Mouse (Mus musculus) brain, embryonic 14.5 days (tissue): ENCODE measurements around the gene 2810021J22Rik. TPM values are rescaled to one million over a fixed set of nuclear protein-coding genes. Genes with fewer than 3 reads are reported as not detected.

Experiments
- DNase-seq: peaks from one replicate; pipeline ENCODE4 v3.0.0-alpha.2; 2011; ENCODE audit warnings: low read depth
- CTCF ChIP-seq: fragments of 200-500 bp; IDR thresholded peaks from 2 replicates; pipeline ENCODE4 v1.5.1; 2012; ENCODE audit warnings: inconsistent platforms, mild to moderate bottlenecking, moderate library complexity, borderline replicate concordance; ENCODE audit not compliant: insufficient read depth, insufficient read length; ENCODE audit errors: extremely low read depth
- POLR2A ChIP-seq: fragments of 200-500 bp; IDR thresholded peaks from 2 replicates; pipeline ENCODE4 v1.6.1; 2012; ENCODE audit warnings: mild to moderate bottlenecking, inconsistent platforms, borderline replicate concordance; ENCODE audit not compliant: poor library complexity, insufficient read depth, insufficient read length, severe bottlenecking; ENCODE audit errors: extremely low read depth
- polyA plus RNA-seq: library from polyadenylated mRNA; depleted of rRNA; stranded (reverse); fragments of >200 nt; gene quantifications from 2 replicates; pipeline ENCODE4 v1.2.3, GENCODE M21; 2012; rRNA removed

The 2810021J22Rik gene
- polyA plus RNA-seq, 1 experiment = 10.0 TPM

DNA sequence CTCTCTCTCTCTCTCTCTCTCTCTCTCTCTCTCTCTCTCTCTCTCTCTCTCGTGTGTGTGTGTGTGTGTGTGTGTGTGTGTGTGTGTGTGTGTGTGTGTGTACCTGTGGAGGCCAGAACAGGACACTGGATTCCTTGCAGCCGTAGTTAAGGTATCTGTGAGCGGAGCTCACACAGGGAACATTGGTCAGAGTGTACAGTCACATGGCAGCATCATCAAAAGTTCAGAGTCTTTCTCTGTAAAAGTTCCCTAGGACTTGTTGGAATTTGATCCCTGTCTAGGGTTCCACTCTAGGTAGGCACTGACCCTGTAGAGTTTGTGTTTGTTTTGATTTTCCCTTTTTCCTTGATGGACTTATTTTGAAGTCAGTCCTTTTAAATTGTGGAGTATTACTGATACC, 59.6 kb downstream of the 2810021J22Rik start:
- TF ChIP-seq CTCF = no peak
- TF ChIP-seq POLR2A = no peak
- DNase-seq = no peak

DNA sequence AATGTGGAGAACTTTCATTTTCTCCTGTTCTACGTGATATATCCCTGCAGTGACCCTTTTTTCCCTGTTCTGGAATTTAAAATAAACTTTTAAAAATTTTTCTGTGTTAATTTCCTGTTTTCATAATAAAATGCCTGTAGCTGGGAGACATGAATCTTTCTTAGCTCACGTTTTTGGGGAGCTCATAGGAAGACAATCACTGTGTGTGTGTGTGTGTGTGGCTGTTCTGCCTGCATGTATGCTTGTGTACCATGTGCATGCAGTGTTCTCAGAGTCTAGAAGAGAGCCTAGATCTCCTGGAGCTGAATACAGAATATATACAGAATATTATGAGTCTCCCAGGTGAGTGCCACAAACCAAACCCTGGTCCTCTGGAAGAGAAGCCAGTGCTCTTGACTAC, 60.0 kb downstream of the 2810021J22Rik start:
- TF ChIP-seq CTCF = no peak
- TF ChIP-seq POLR2A = no peak
- no peak for DNase-seq

GRCm38 (mm10) chr11:58927790-58928651, 61.0 kb downstream of the 2810021J22Rik start:
- peak; percentile 82 for DNase-seq
- TF ChIP-seq CTCF (peak; percentile 84), POLR2A (no peak)

DNA sequence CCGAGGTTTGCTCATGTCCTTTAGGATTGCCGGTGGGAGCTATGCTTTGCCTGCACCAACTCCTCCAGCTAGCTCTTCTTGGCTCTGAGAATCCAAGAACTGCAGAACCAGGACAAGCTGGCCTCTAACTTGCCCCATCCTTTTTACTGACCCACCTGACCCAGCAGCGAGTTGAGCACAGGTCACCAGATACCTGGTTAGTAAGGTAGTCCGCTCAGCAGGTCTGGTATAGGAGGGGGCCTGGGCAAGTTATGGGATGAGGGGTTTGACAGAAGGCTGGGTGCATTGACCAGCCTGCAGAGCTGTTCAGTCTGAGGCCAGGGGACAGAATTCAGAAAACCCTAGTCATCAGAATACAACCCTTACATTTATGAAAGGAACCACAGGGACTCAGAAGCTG, 62.0 kb downstream of the 2810021J22Rik start:
- TF ChIP-seq POLR2A (no peak), CTCF (no peak)

GRCm38 (mm10) chr11:58929641-58930040, 62.6 kb downstream of the 2810021J22Rik start:
- no peak for DNase-seq
- TF ChIP-seq POLR2A (no peak), CTCF (no peak)

More for the DNA sequence above, 62.0 kb downstream of the 2810021J22Rik start:
- no peak for DNase-seq

DNA sequence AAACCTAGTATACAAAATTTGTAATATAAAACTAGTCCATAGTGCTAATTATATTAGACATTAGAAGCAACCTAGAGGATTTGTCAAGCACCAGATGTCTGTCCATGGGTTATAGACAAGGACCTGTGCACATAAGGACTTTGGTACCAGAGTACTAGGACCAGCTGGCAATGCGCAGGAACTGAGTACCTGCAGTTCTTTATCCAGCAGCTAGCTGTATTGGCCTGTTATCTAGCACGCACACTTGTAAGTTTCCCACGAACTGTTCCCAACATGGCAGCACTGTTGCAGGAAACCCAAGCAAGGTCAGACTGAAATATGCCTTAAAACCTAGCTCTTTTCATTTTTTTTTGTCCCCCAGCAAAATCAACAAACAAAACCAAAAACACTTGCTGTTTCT, 63.2 kb downstream of the 2810021J22Rik start:
- no peak for TF ChIP-seq CTCF
- no peak for TF ChIP-seq POLR2A
- DNase-seq = no peak

GRCm38 (mm10) chr11:58931576-58931975, 64.6 kb downstream of the 2810021J22Rik start:
- DNase-seq = no peak
- TF ChIP-seq POLR2A (no peak), CTCF (peak; percentile 18; the same call in 1 of the 2 replicates)

Other genes starting within 250 kb of the 2810021J22Rik start
- not detected in 2 replicates for gene Olfr323, start 236.7 kb upstream of the 2810021J22Rik start, polyA plus RNA-seq
- gene Trim58, start 226.8 kb upstream of the 2810021J22Rik start, polyA plus RNA-seq = 0.11 TPM in 1 of 2 replicates, not detected in the other
- gene Olfr322, start 208.4 kb upstream of the 2810021J22Rik start, polyA plus RNA-seq = not detected in 2 replicates
- gene Olfr320, start 186.1 kb upstream of the 2810021J22Rik start, polyA plus RNA-seq = not detected in 2 replicates
- 0.10 TPM in 1 of 2 replicates, not detected in the other for gene Olfr319, start 168.1 kb upstream of the 2810021J22Rik start, polyA plus RNA-seq
- not detected in 2 replicates for gene Olfr318, start 143.2 kb upstream of the 2810021J22Rik start, polyA plus RNA-seq
- 0.20 and 0.27 TPM in 2 replicates for gene Olfr317, start 128.0 kb upstream of the 2810021J22Rik start, polyA plus RNA-seq
- not detected in 2 replicates for gene Olfr316, start 114.5 kb upstream of the 2810021J22Rik start, polyA plus RNA-seq
- gene Olfr315, start 94.0 kb upstream of the 2810021J22Rik start, polyA plus RNA-seq = not detected in 2 replicates
- gene Olfr314, start 84.3 kb upstream of the 2810021J22Rik start, polyA plus RNA-seq = not detected in 2 replicates
- gene Fam183b, start 65.3 kb upstream of the 2810021J22Rik start, polyA plus RNA-seq = 1.1 and 2.4 TPM in 2 replicates
- gene Olfr313, start 52.2 kb upstream of the 2810021J22Rik start, polyA plus RNA-seq = not detected in 2 replicates
- not detected in 2 replicates for gene Olfr312, start 38.0 kb upstream of the 2810021J22Rik start, polyA plus RNA-seq
- gene Olfr311, start 28.0 kb upstream of the 2810021J22Rik start, polyA plus RNA-seq = 0.06 TPM in 1 of 2 replicates, not detected in the other
- gene Gm12258, start 20.1 kb upstream of the 2810021J22Rik start, polyA plus RNA-seq = 22.2 and 28.2 TPM in 2 replicates
- gene Zfp39, start 37.0 kb downstream of the 2810021J22Rik start, polyA plus RNA-seq = 4.2 and 6.0 TPM in 2 replicates
- 0.01 and 0.04 TPM in 2 replicates for gene Btnl10, start 50.7 kb downstream of the 2810021J22Rik start, polyA plus RNA-seq
- gene Rnf187, start 71.7 kb downstream of the 2810021J22Rik start, polyA plus RNA-seq = 664 and 715 TPM in 2 replicates
- 726 and 1,077 TPM in 2 replicates for gene Hist3h2ba, start 81.7 kb downstream of the 2810021J22Rik start, polyA plus RNA-seq
- gene Hist3h2a, start 87.5 kb downstream of the 2810021J22Rik start, polyA plus RNA-seq = 120 and 164 TPM in 2 replicates
- gene Trim17, start 87.5 kb downstream of the 2810021J22Rik start, polyA plus RNA-seq = 2.1 and 2.2 TPM in 2 replicates
- gene Trim11, start 110.9 kb downstream of the 2810021J22Rik start, polyA plus RNA-seq = 25.8 and 30.6 TPM in 2 replicates